Mouse (Mus musculus) limb, embryonic 11.5 days (tissue): ENCODE results near the gene Ltb4r2. TPM values are rescaled to one million over a fixed set of nuclear protein-coding genes. Genes with fewer than 3 reads are reported as not detected.

Experiments
- ATAC-seq: fragments of 200-750 bp; cut with Nextera tagmentation; 2 replicates; pipeline ENCODE4 v1.8.0; 2017; ENCODE audit warnings: low read depth; ENCODE audit not compliant: insufficient number of reproducible peaks, low FRiP score, low TSS enrichment
- DNase-seq: peaks from one replicate; pipeline ENCODE4 v3.0.0-alpha.2; 2015; ENCODE audit warnings: low spot score
- H3K27ac ChIP-seq: fragments of 300-500 bp; sonication (generic); replicated peaks from 2 replicates; pipeline ENCODE4 v1.5.1; 2014; ENCODE audit warnings: low read depth, mild to moderate bottlenecking, low read length
- H3K27me3 ChIP-seq: fragments of 300-500 bp; sonication (generic); 2 replicates; pipeline ENCODE4 v1.6.1; 2014; ENCODE audit warnings: mild to moderate bottlenecking, low read length, mixed read lengths; ENCODE audit not compliant: control insufficient read depth, insufficient read depth
- H3K36me3 ChIP-seq: fragments of 300-500 bp; sonication (generic); 2 replicates; pipeline ENCODE4 v1.6.1; 2014; ENCODE audit warnings: mild to moderate bottlenecking, low read length, moderate library complexity, mixed read lengths; ENCODE audit not compliant: control insufficient read depth, insufficient read depth
- H3K4me1 ChIP-seq: fragments of 300-500 bp; sonication (generic); 2 replicates; pipeline ENCODE4 v1.6.1; 2014; ENCODE audit warnings: low read length, mixed read lengths; ENCODE audit not compliant: control insufficient read depth, insufficient read depth
- H3K4me2 ChIP-seq: fragments of 300-500 bp; sonication (generic); 2 replicates; pipeline ENCODE4 v1.6.1; 2014; ENCODE audit warnings: low read depth, mild to moderate bottlenecking, moderate library complexity; ENCODE audit not compliant: severe bottlenecking
- H3K4me3 ChIP-seq: fragments of 300-500 bp; sonication (generic); 2 replicates; pipeline ENCODE4 v1.5.1; 2014; ENCODE audit warnings: low read depth, low read length
- H3K9ac ChIP-seq: fragments of 300-500 bp; sonication (generic); 2 replicates; pipeline ENCODE4 v1.6.1; 2014; ENCODE audit warnings: mild to moderate bottlenecking, low read length
- H3K9me3 ChIP-seq: fragments of 300-500 bp; sonication (generic); 2 replicates; pipeline ENCODE4 v1.6.1; 2016; ENCODE audit warnings: low read length; ENCODE audit not compliant: control insufficient read depth
- WGBS: fragments of 180-500 bp; shearing (Covaris S2); extraction: QIAGEN DNeasy Blood & Tissue Kit; methylation state at CpG from one replicate; pipeline ENCODE4 v1.1.7; 2014; 5-methylcytosine and 5-hydroxymethylcytosine counted together
- polyA plus RNA-seq: library from polyadenylated mRNA; unstranded; fragments of >200 nt; fragmentation: Nextera tagmentation; extraction: Ambion mirVana; gene quantifications from 2 replicates; pipeline ENCODE4 v1.2.1, GENCODE M21; 2014

Gene Ltb4r2
- polyA plus RNA-seq, 1 experiment from 2014 or later: 0.39 TPM

GRCm38 (mm10) chr14:55720666-55721065 lies 40.6 kb upstream of the Ltb4r2 start:
- H3K4me3 ChIP-seq: no peak overlapping the region; the same call in 1 of the 2 replicates
- 93% methylated on average over 12 of the region's 12 CpGs for WGBS
- no peak for ATAC-seq

GRCm38 (mm10) chr14:55721076-55721475 lies 40.2 kb upstream of the Ltb4r2 start:
- no peak overlapping the region for H3K27ac ChIP-seq
- H3K27me3 ChIP-seq: no peaks in the 10 kb centered on the region
- H3K9me3 ChIP-seq: no peaks in the 10 kb centered on the region
- WGBS: 78% methylated on average over 6 of the region's 6 CpGs
- DNase-seq (no peak), ATAC-seq (no peak)
- peak overlapping the region; percentile 66; the same call in 1 of the 2 replicates for H3K4me2 ChIP-seq
- H3K4me1 ChIP-seq: peaks cover 6% of the 10 kb centered on the region; the same call in 1 of the 2 replicates
- peak overlapping the region; percentile 73 for H3K4me3 ChIP-seq
- H3K9ac ChIP-seq: no peak overlapping the region
- H3K36me3 ChIP-seq: no peaks in the 10 kb centered on the region

More at GRCm38 (mm10) chr14:55720666-55721065, 40.6 kb upstream of the Ltb4r2 start:
- Histone ChIP-seq H3K4me2 (no peak overlapping the region), H3K27me3 (no peaks in the 10 kb centered on the region), H3K4me1 (peaks cover 6% of the 10 kb centered on the region; the same call in 1 of the 2 replicates), H3K9ac (no peak overlapping the region), H3K9me3 (no peaks in the 10 kb centered on the region), H3K36me3 (no peaks in the 10 kb centered on the region), H3K27ac (no peak overlapping the region)
- DNase-seq: no peak

DNA sequence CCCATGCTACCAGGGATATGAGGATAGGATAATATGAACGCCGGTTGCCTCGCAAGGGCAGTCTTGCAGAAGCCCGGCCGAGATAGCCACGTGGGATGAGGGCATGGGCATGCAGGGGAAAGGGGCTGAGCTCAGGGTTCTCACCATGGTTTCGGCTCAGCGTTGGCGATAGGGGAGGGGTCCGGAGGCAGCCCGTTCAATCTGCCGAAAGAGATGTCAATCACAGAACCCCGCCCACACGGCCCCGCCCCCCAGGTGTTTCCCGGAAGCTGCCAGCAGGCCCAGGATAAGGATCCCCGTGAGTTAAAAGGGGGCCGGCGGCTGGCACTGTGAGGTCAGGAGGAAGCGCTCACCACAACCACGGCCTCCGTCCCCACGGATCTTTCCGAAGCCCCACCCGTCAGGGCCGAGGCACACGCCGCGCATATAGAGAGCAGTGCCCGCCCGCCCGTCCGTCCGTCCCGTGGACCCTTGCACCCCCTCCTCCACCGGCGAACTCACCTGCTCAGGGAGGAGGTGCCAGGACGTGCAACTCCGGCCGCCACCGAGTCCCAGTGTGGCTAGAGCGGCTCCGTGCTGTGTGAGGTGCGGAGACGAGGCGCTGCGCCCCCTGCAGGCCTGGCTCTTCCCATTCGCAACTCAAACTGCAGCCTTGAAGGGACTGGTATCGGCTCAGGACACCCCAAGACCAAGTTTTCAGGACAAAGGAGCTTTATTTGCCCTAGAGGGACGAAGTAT lies 39.4 kb upstream of the Ltb4r2 start, which contains the start of gene Rabggta:
Gene Rabggta, minus strand, starts transcription at position 564 of the 738 bp plus-strand sequence.
- no peak within 1 kb of the TSS; the same call in 1 of the 2 replicates for H3K27ac ChIP-seq
- peak; percentile 90 for ATAC-seq
- peak within 1 kb of the TSS; percentile 73 for H3K4me3 ChIP-seq
- peak within 1 kb of the TSS; percentile 74 for H3K9ac ChIP-seq
- under 1% methylated on average over 50 of the region's 50 CpGs for WGBS
- H3K4me1 ChIP-seq: peaks cover 6% of the 10 kb centered on the region; the same call in 1 of the 2 replicates
- no peaks in the 10 kb centered on the region for H3K36me3 ChIP-seq
- no peaks in the 10 kb centered on the region for H3K27me3 ChIP-seq
- peak; percentile 98 for DNase-seq
- H3K9me3 ChIP-seq: no peaks in the 10 kb centered on the region
- peak within 1 kb of the TSS; percentile 66 for H3K4me2 ChIP-seq

DNA sequence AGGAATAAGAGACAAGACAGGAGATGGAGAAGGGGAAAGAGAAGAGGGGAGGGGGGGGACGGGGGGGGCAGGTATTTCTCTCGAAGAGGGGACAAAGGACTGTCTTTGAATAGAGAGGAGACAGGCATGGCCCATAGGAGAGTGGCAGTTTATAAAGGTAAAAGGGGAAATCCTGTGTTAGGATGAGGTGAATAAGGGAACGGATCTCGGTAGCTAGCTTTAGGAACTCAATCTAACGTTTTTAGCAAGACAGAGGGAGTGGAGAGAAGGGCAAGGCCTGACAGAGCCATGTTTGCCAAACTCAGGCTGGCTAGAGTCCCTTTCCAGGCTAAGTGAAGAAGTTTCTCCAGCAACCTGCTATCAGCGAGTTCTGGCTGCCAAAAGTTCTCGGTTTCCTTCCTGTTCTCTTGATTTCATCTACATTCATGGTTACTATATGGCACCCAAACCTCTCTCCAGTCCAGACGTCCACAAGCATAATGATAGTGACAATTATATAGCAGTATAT lies 38.7 kb upstream of the Ltb4r2 start:
- no peaks in the 10 kb centered on the region for H3K36me3 ChIP-seq
- WGBS: 51% methylated on average over 8 of the region's 8 CpGs
- peaks cover 6% of the 10 kb centered on the region; the same call in 1 of the 2 replicates for H3K4me1 ChIP-seq
- ATAC-seq (no peak), DNase-seq (no peak)
- no peak overlapping the region for H3K27ac ChIP-seq
- H3K27me3 ChIP-seq: no peaks in the 10 kb centered on the region
- H3K9me3 ChIP-seq: no peaks in the 10 kb centered on the region
- H3K4me2 ChIP-seq: peak overlapping the region; percentile 66
- H3K9ac ChIP-seq: peak overlapping the region; percentile 14; the same call in 1 of the 2 replicates
- H3K4me3 ChIP-seq: peak overlapping the region; percentile 73

DNA sequence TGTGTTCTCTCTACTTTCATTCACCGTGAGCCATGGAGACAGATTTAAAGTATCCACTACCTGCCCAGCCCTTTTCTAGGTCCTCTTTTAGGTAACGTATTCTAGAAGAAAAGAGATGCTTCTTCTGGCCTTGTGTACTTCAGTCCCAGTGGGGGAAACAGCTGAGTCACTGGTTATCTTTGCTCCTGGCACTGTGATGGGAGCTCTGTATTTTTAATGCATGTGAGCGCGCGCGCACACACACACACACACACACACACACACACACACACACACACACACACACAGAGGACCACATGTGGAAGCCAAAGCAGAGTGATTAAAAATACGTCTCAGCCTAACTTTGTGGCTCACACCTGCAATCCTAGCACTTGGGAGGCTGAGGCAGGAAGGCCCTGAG lies 37.8 kb upstream of the Ltb4r2 start:
- no peak overlapping the region for H3K9ac ChIP-seq
- H3K9me3 ChIP-seq: no peaks in the 10 kb centered on the region
- no peak overlapping the region for H3K4me2 ChIP-seq
- peaks cover 6% of the 10 kb centered on the region; the same call in 1 of the 2 replicates for H3K4me1 ChIP-seq
- no peaks in the 10 kb centered on the region for H3K27me3 ChIP-seq
- no peak overlapping the region for H3K27ac ChIP-seq
- no peaks in the 10 kb centered on the region for H3K36me3 ChIP-seq
- ATAC-seq (no peak), DNase-seq (no peak)
- no peak overlapping the region for H3K4me3 ChIP-seq
- 97% methylated on average over 7 of the region's 7 CpGs for WGBS

GRCm38 (mm10) chr14:55724411-55724871 lies 36.8 kb upstream of the Ltb4r2 start:
- H3K4me1 ChIP-seq: peaks cover 6% of the 10 kb centered on the region; the same call in 1 of the 2 replicates
- no peaks in the 10 kb centered on the region for H3K27me3 ChIP-seq
- H3K4me2 ChIP-seq: no peak overlapping the region
- no peak overlapping the region for H3K9ac ChIP-seq
- ATAC-seq (no peak), DNase-seq (no peak)
- 68% methylated on average over 8 of the region's 8 CpGs for whole genome bisulfite sequencing
- H3K27ac ChIP-seq: no peak overlapping the region
- no peaks in the 10 kb centered on the region for H3K36me3 ChIP-seq
- H3K4me3 ChIP-seq: no peak overlapping the region
- H3K9me3 ChIP-seq: no peaks in the 10 kb centered on the region

- Histone ChIP-seq H3K27ac (no peak overlapping the region), H3K4me2 (no peak overlapping the region), H3K27me3 (no peaks in the 10 kb centered on the region), H3K4me1 (peaks cover 1% of the 10 kb centered on the region; the same call in 1 of the 2 replicates), H3K36me3 (no peaks in the 10 kb centered on the region), H3K9ac (no peak overlapping the region), H3K9me3 (no peaks in the 10 kb centered on the region), H3K4me3 (no peak overlapping the region)
- ATAC-seq (no peak), DNase-seq (no peak)
Observed at GRCm38 (mm10) chr14:55726261-55726660, 35.0 kb upstream of the Ltb4r2 start.

DNA sequence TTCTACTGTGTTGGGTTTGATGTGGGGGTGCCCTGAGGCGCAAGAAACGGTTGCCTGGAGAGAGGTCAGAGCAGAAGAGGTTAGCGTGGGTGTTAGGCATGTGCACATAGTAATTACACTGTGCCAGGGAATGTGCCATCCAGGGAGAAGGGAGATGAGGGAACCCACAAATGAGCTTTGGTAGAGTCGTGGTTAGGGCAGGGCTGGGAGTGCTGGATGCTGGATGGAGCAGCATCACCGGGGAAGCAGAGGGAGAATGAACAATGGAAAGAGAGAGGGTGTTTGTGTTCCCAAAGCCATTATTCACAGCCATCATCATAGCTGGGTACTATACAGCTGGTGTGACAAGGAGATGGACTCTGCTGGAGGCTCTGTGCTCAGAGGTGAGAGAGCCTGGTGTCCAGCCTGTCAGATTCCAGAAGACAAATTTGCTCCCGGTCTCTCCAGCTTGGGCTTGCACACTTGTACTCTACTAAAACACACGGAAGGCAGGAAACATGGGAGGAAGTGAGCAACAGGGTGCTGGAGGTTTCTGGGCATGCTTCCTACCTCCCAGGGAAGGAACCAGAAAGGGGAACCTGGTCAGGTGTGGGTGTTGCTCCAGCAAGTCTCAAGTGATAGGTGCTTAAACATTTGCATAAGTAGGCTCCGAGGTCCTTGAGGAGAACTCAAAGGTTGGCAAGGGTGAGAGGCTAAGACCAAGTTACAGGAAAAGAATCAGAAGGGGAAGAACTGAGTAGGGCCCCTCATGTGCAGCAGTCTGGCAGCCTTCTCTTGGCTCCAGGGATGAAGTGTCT lies 33.1 kb upstream of the Ltb4r2 start:
- Histone ChIP-seq H3K4me1 (no peaks in the 10 kb centered on the region), H3K9ac (no peak overlapping the region), H3K27ac (no peak overlapping the region), H3K36me3 (no peaks in the 10 kb centered on the region), H3K27me3 (no peaks in the 10 kb centered on the region), H3K4me3 (no peak overlapping the region), H3K4me2 (no peak overlapping the region), H3K9me3 (no peaks in the 10 kb centered on the region)
- DNase-seq: no peak
- WGBS: 78% methylated on average over 8 of the region's 8 CpGs
- ATAC-seq: no peak
